Mouse (Mus musculus): ENCODE measurements around the gene Higd1a.

Higd1a gene

GRCm38 (mm10) chr9:121838008-121838407 is 20.2 kb downstream of the Higd1a start:
- DNase-seq (ENCODE audit: low spot score): no peak

- no peak for DNase-seq (ENCODE audit: low spot score)
Measured at GRCm38 (mm10) chr9:121833825-121834224, 24.3 kb downstream of the Higd1a start.

- peak; percentile 55 for DNase-seq (ENCODE audit: low spot score)
Measured at GRCm38 (mm10) chr9:121830956-121831293, 27.2 kb downstream of the Higd1a start.

GRCm38 (mm10) chr9:121830243-121830955 is 27.8 kb downstream of the Higd1a start:
- no peak for DNase-seq (ENCODE audit: low spot score)

- DNase-seq (ENCODE audit: low spot score): no peak
Measured at GRCm38 (mm10) chr9:121829270-121829992, 28.7 kb downstream of the Higd1a start.

- no peak for DNase-seq (ENCODE audit: low spot score)
Measured at GRCm38 (mm10) chr9:121828314-121828713, 29.8 kb downstream of the Higd1a start.

GRCm38 (mm10) chr9:121826356-121826755 is 31.8 kb downstream of the Higd1a start:
- no peak for DNase-seq (ENCODE audit: low spot score)

GRCm38 (mm10) chr9:121823991-121824390 is 34.2 kb downstream of the Higd1a start:
- no peak for DNase-seq (ENCODE audit: low spot score)

GRCm38 (mm10) chr9:121823051-121823450 is 35.1 kb downstream of the Higd1a start:
- no peak for DNase-seq (ENCODE audit: low spot score)

GRCm38 (mm10) chr9:121822585-121822991 is 35.6 kb downstream of the Higd1a start:
- no peak for DNase-seq (ENCODE audit: low spot score)

GRCm38 (mm10) chr9:121820765-121821164 is 37.4 kb downstream of the Higd1a start:
- DNase-seq (ENCODE audit: low spot score): no peak

- DNase-seq (ENCODE audit: low spot score): no peak
Measured at GRCm38 (mm10) chr9:121819771-121820471, 38.2 kb downstream of the Higd1a start.

GRCm38 (mm10) chr9:121819073-121819770 is 38.9 kb downstream of the Higd1a start:
- DNase-seq (ENCODE audit: low spot score): no peak

GRCm38 (mm10) chr9:121815183-121815582 is 43.0 kb downstream of the Higd1a start:
- DNase-seq (ENCODE audit: low spot score): peak; percentile 60

- no peak for DNase-seq (ENCODE audit: low spot score)
Measured at GRCm38 (mm10) chr9:121810081-121810821, 47.9 kb downstream of the Higd1a start.

- no peak for DNase-seq (ENCODE audit: low spot score)
Measured at GRCm38 (mm10) chr9:121808511-121808910, 49.7 kb downstream of the Higd1a start.

- DNase-seq (ENCODE audit: low spot score): no peak
Measured at GRCm38 (mm10) chr9:121807947-121808346, 50.2 kb downstream of the Higd1a start.

- no peak for DNase-seq (ENCODE audit: low spot score)
Measured at GRCm38 (mm10) chr9:121807546-121807945, 50.6 kb downstream of the Higd1a start.

GRCm38 (mm10) chr9:121802747-121803146 is 55.4 kb downstream of the Higd1a start:
- peak; percentile 7 for DNase-seq (ENCODE audit: low spot score)

- peak; percentile 93 for DNase-seq (ENCODE audit: low spot score)
Measured at GRCm38 (mm10) chr9:121798887-121799520, 59.2 kb downstream of the Higd1a start.

Measured in yolk sac, embryonic 10.5 days (tissue).